Mouse (Mus musculus) lung, postnatal 0 days (tissue): ENCODE measurements around the gene Cd177.

ENCODE experiments used
- CTCF ChIP-seq: IDR thresholded peaks from 2 replicates; pipeline ENCODE4 v1.5.1; 2016; ENCODE audit warnings: antibody characterized with exemption, mild to moderate bottlenecking
- EP300 ChIP-seq: IDR thresholded peaks from 2 replicates; pipeline ENCODE4 v1.6.1; 2016; ENCODE audit warnings: antibody characterized with exemption, mild to moderate bottlenecking, control low read depth

DNA sequence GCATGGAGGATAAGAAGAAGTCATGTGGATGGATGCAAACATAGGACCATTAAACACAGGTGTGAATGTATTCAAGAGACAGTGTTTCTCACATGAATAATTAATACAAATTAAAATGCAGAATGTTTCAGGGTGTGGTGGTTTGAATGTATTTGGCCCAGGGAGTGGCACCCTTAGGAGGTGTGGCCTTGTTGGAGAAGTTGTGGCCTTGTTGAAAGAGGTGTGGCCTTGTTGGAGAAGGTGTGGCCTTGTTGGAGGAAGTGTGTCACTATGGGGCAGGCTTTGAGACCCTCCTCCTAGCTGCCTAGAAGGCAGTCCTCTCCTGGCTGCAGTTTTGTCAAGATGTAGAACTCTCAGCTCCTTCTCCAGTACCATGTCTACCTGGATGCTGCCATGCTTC lies 11.2 kb upstream of the Cd177 start:
- TF ChIP-seq EP300 (no peak), CTCF (no peak)
